Mouse (Mus musculus) testis, adult 2 months (tissue): Measurements from ENCODE around the gene Eepd1.

ENCODE experiments used
- CTCF ChIP-seq: fragments of 200-500 bp; IDR thresholded peaks from 2 replicates; pipeline ENCODE4 v1.5.1; 2012; ENCODE audit warnings: low read depth, mild to moderate bottlenecking, inconsistent platforms, low read length, moderate library complexity; ENCODE audit not compliant: control insufficient read depth, insufficient read depth, insufficient replicate concordance
- POLR2A ChIP-seq: fragments of 200-500 bp; IDR thresholded peaks from 2 replicates; pipeline ENCODE4 v1.6.1; 2012; ENCODE audit warnings: low read depth, mild to moderate bottlenecking, inconsistent platforms, low read length, moderate library complexity; ENCODE audit not compliant: control insufficient read depth

GRCm38 (mm10) chr9:25531627-25532026 lies 50.3 kb downstream of the Eepd1 start:
- TF ChIP-seq CTCF, result no peak
- TF ChIP-seq POLR2A, result no peak
